Mouse (Mus musculus) liver, adult 2 months (tissue): ENCODE data around the gene Il1r1. TPM values are rescaled to one million over a fixed set of nuclear protein-coding genes. Genes with fewer than 3 reads are reported as not detected.

Experiments used
- DNase-seq: peaks from one replicate; pipeline ENCODE4 v3.0.0-alpha.2; 2011; ENCODE audit warnings: low read depth, low spot score; ENCODE audit errors: extremely low read depth
- H3K27ac ChIP-seq: fragments of 200-500 bp; replicated peaks from 2 replicates; pipeline ENCODE4 v1.5.1; 2012; ENCODE audit warnings: low read depth, mild to moderate bottlenecking, control low read depth, inconsistent platforms, low read length; ENCODE audit not compliant: insufficient read depth
- H3K27me3 ChIP-seq: fragments of 200-500 bp; 2 replicates; pipeline ENCODE4 v1.6.1; 2012; ENCODE audit warnings: mild to moderate bottlenecking, moderate library complexity, low read length, inconsistent platforms; ENCODE audit not compliant: control insufficient read depth, insufficient read depth
- H3K36me3 ChIP-seq: fragments of 200-500 bp; 2 replicates; pipeline ENCODE4 v1.6.1; 2012; ENCODE audit warnings: low read length, inconsistent platforms; ENCODE audit not compliant: control insufficient read depth, insufficient read depth
- H3K4me1 ChIP-seq: fragments of 200-500 bp; 2 replicates; pipeline ENCODE4 v1.6.1; 2011; ENCODE audit warnings: low read length; ENCODE audit not compliant: control insufficient read depth, insufficient read depth
- H3K4me3 ChIP-seq: fragments of 200-500 bp; 2 replicates; pipeline ENCODE4 v1.5.1; 2011; ENCODE audit warnings: low read depth, mild to moderate bottlenecking, control low read depth, low read length, moderate library complexity; ENCODE audit not compliant: insufficient read depth
- H3K79me2 ChIP-seq: fragments of 200-500 bp; 2 replicates; pipeline ENCODE4 v1.6.1; 2012; ENCODE audit warnings: inconsistent platforms, mild to moderate bottlenecking, low read length, moderate library complexity; ENCODE audit not compliant: control insufficient read depth, insufficient read depth
- H3K9ac ChIP-seq: fragments of 200-500 bp; 2 replicates; pipeline ENCODE4 v1.6.1; 2012; ENCODE audit warnings: low read depth, mild to moderate bottlenecking, control low read depth, inconsistent platforms, low read length
- CTCF ChIP-seq: fragments of 200-500 bp; IDR thresholded peaks from 2 replicates; pipeline ENCODE4 v1.5.1; 2011; ENCODE audit warnings: low read depth, low read length, control low read depth
- POLR2A ChIP-seq: fragments of 200-500 bp; IDR thresholded peaks from 2 replicates; pipeline ENCODE4 v1.6.1; 2011; ENCODE audit warnings: low read length, control low read depth; ENCODE audit not compliant: insufficient read depth; ENCODE audit errors: extremely low read depth
- WGBS: fragments of 180-500 bp; shearing (Covaris S2); methylation state at CpG from one replicate; pipeline ENCODE4 v1.1.7; 2018; 5-methylcytosine and 5-hydroxymethylcytosine counted together
- polyA plus RNA-seq: library from polyadenylated mRNA; depleted of rRNA; stranded (reverse); fragments of >200 nt; gene quantifications from 2 replicates; pipeline ENCODE4 v1.2.3, GENCODE M21; 2012
- total RNA-seq: library from RNA; depleted of rRNA; stranded (reverse); fragments of >200 nt; gene quantifications from 2 replicates; pipeline ENCODE4 v1.2.3, GENCODE M21; 2014

Gene Il1r1
- total and polyA plus RNA-seq, 2 experiments, result 5.5 to 16.0 TPM

- Histone ChIP-seq H3K79me2 (no peaks in the 10 kb centered on the region), H3K27me3 (no peaks in the 10 kb centered on the region), H3K36me3 (no peaks in the 10 kb centered on the region), H3K4me3 (no peak overlapping the region), H3K4me1 (no peaks in the 10 kb centered on the region; the same call in 1 of the 2 replicates), H3K9ac (no peak overlapping the region), H3K27ac (no peak overlapping the region)
- DNase-seq, result no peak
- no peak for TF ChIP-seq CTCF
- TF ChIP-seq POLR2A, result no peak
- 53% methylated on average over 4 of the region's 4 CpGs for WGBS
Measured at GRCm38 (mm10) chr1:40352158-40352903, 127.5 kb downstream of the Il1r1 start.

GRCm38 (mm10) chr1:40352904-40353286 is 128.0 kb downstream of the Il1r1 start:
- Histone ChIP-seq H3K79me2 (no peaks in the 10 kb centered on the region), H3K9ac (no peak overlapping the region), H3K4me1 (no peaks in the 10 kb centered on the region; the same call in 1 of the 2 replicates), H3K27ac (no peak overlapping the region), H3K4me3 (no peak overlapping the region), H3K36me3 (no peaks in the 10 kb centered on the region), H3K27me3 (no peaks in the 10 kb centered on the region)
- TF ChIP-seq POLR2A (no peak), CTCF (no peak)
- WGBS, result 57% methylated on average over 2 of the region's 2 CpGs
- DNase-seq, result no peak

- no peak for DNase-seq
- no peak for TF ChIP-seq POLR2A
- no peak for TF ChIP-seq CTCF
- H3K4me1 ChIP-seq, result no peaks in the 10 kb centered on the region; the same call in 1 of the 2 replicates
- 93% methylated on average over 3 of the region's 3 CpGs for WGBS
- H3K79me2 ChIP-seq, result no peaks in the 10 kb centered on the region
- no peak overlapping the region for H3K27ac ChIP-seq
- no peaks in the 10 kb centered on the region for H3K36me3 ChIP-seq
- H3K4me3 ChIP-seq, result no peak overlapping the region
- no peak overlapping the region for H3K9ac ChIP-seq
- H3K27me3 ChIP-seq, result no peaks in the 10 kb centered on the region
Measured at GRCm38 (mm10) chr1:40354665-40355064, 129.8 kb downstream of the Il1r1 start.

GRCm38 (mm10) chr1:40355431-40355843 is 130.6 kb downstream of the Il1r1 start:
- WGBS, result 92% methylated on average over 4 of the region's 4 CpGs
- no peak for TF ChIP-seq CTCF
- no peaks in the 10 kb centered on the region for H3K27me3 ChIP-seq
- no peak overlapping the region for H3K27ac ChIP-seq
- H3K4me3 ChIP-seq, result no peak overlapping the region
- H3K79me2 ChIP-seq, result no peaks in the 10 kb centered on the region
- no peaks in the 10 kb centered on the region for H3K36me3 ChIP-seq
- no peak for DNase-seq
- no peaks in the 10 kb centered on the region; the same call in 1 of the 2 replicates for H3K4me1 ChIP-seq
- H3K9ac ChIP-seq, result no peak overlapping the region

- H3K4me1 ChIP-seq, result no peaks in the 10 kb centered on the region; the same call in 1 of the 2 replicates
- no peak for TF ChIP-seq POLR2A
- no peak for TF ChIP-seq CTCF
- H3K36me3 ChIP-seq, result no peaks in the 10 kb centered on the region
- no peak overlapping the region for H3K4me3 ChIP-seq
- no peak for DNase-seq
- no peak overlapping the region for H3K27ac ChIP-seq
- WGBS, result 59% methylated on average over 10 of the region's 10 CpGs
- no peaks in the 10 kb centered on the region for H3K79me2 ChIP-seq
- no peak overlapping the region for H3K9ac ChIP-seq
- H3K27me3 ChIP-seq, result no peaks in the 10 kb centered on the region
Measured at GRCm38 (mm10) chr1:40355904-40356521, 131.1 kb downstream of the Il1r1 start.

- 55% methylated on average over 2 of the region's 2 CpGs for WGBS
- no peak overlapping the region for H3K4me3 ChIP-seq
- H3K79me2 ChIP-seq, result no peaks in the 10 kb centered on the region
- no peak overlapping the region for H3K9ac ChIP-seq
- H3K27ac ChIP-seq, result no peak overlapping the region
- H3K27me3 ChIP-seq, result no peaks in the 10 kb centered on the region
- no peak for DNase-seq
- no peak for TF ChIP-seq CTCF
- TF ChIP-seq POLR2A, result no peak
- H3K36me3 ChIP-seq, result no peaks in the 10 kb centered on the region
- no peaks in the 10 kb centered on the region; the same call in 1 of the 2 replicates for H3K4me1 ChIP-seq
Measured at GRCm38 (mm10) chr1:40357921-40358320, 133.0 kb downstream of the Il1r1 start.
